Mouse (Mus musculus) colon, adult 2 months (tissue): ENCODE data around the gene Il7r. TPM values are rescaled to one million over a fixed set of nuclear protein-coding genes. Genes with fewer than 3 reads are reported as not detected.

Source experiments
- polyA plus RNA-seq: library from polyadenylated mRNA; depleted of rRNA; stranded (reverse); fragments of >200 nt; gene quantifications from 2 replicates; pipeline ENCODE4 v1.2.3, GENCODE M21; 2012; rRNA removed

Il7r gene
- 0.29 and 0.35 TPM in 2 replicates for polyA plus RNA-seq

DNA sequence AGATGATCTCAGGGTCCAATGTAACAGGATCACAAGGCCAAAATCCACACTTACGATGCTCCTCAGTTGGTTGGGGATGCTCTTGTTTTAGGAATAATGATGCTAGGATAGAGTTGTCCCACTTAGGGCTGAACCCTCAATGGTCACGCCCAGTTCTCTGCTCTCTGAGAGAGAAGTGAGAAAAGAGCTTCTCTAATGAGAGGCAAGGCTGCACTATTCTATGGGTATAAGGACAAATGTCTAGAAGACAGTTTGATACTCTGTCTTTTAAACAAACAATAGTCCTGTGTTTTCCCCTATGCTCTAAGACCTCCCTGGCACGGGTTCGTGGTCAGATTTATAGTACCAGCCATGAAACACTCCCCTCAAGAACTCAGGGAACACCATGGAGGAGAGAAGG lies at the start of gene Il7r:
TSS of gene Il7r (minus strand) at position 101 of the 400 bp plus-strand sequence.

Other genes with a start within 250 kb of the Il7r start
- gene Ugt3a2, start 194.6 kb downstream of the Il7r start, polyA plus RNA-seq: not detected in 2 replicates
- gene Capsl, start 94.1 kb downstream of the Il7r start, polyA plus RNA-seq: 0.95 and 1.5 TPM in 2 replicates
- gene Spef2, start 218.7 kb upstream of the Il7r start, polyA plus RNA-seq: not detected in 2 replicates